Mouse (Mus musculus): Measurements from ENCODE around the gene Zbtb44. TPM values are rescaled to one million over a fixed set of nuclear protein-coding genes. Genes with fewer than 3 reads are reported as not detected.

Zbtb44 gene
- polyA plus RNA-seq, 1 experiment: 0.66 TPM

DNA sequence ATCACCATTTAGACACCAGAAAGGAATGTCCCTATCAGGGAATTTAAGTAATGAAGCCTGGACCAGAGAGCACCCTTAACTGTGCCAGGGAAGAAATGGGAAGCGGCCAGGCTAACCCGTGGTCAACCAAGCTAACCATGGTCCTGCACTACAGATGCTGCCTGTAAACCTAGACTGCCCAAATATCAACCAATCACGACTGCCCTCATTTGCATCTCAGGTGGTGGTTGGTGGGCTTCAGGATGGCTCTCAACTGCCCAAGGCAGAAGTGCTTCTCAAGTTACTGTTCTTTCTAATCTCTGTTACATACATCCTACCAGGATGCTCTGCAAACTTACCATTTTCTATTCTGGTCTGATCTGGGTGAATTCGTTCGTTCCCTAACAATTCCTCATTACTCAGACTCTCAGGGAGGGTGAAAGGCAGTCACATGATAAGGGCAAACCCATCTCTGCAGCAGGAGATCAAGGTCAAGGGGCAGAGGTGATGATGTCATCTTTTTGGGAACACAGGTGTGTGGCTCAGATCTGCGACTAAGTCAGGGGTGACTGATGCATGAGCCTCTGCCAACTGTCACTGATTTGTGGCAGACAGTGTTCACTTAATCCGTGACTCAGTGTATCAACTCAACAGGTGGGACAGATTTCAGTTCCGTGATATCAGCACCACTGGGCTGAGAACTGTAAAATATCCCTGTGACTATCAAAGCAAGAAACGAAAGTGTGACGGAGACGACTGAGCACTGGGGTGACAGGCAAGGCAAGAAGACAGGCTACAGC is 88.3 kb downstream of the Zbtb44 start:
- no peaks in the 10 kb centered on the region for H3K36me3 ChIP-seq (ENCODE audit: control insufficient read depth)
- H3K4me3 ChIP-seq (replicated peaks): no peak overlapping the region
- H3K4me1 ChIP-seq (ENCODE audit: control insufficient read depth): no peaks in the 10 kb centered on the region
- TF ChIP-seq GATA1 (IDR thresholded peaks at IDR 0.05; ENCODE audit: low read length): no peak
- TF ChIP-seq TAL1 (IDR thresholded peaks at IDR 0.05; ENCODE audit: low read length): no peak
- peaks cover 4% of the 10 kb centered on the region; the same call in 1 of the 2 replicates for H3K27me3 ChIP-seq (ENCODE audit: control insufficient read depth)
- no peaks in the 10 kb centered on the region for H3K9me3 ChIP-seq (ENCODE audit: control insufficient read depth, low read length)

DNA sequence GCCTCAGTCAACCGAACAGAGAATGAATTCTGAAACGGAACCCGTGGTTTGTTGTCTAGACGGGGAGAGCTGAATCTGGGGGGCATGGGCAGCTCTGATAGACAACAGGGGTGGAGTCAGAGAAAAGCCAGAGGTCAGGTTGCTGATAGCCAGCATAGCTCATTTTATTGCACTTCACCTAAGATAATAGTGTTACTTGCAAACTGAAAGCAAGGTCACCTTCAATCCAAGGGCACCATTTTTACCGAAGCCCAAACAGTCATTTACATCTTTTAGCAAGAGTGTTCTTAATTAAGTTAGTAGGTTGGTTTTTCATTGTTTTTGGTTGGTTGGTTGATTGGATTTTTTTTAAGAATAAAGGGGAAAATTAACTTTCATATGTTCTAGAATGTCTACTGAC is 89.0 kb downstream of the Zbtb44 start:
- Histone ChIP-seq H3K27me3 (ENCODE audit: control insufficient read depth) (peaks cover 4% of the 10 kb centered on the region; the same call in 1 of the 2 replicates), H3K36me3 (ENCODE audit: control insufficient read depth) (no peaks in the 10 kb centered on the region), H3K4me3 (replicated peaks) (no peak overlapping the region), H3K9me3 (ENCODE audit: control insufficient read depth, low read length) (no peaks in the 10 kb centered on the region), H3K4me1 (ENCODE audit: control insufficient read depth) (no peaks in the 10 kb centered on the region)
- TF ChIP-seq GATA1 (IDR thresholded peaks at IDR 0.05; ENCODE audit: low read length) (no peak), TAL1 (IDR thresholded peaks at IDR 0.05; ENCODE audit: low read length) (no peak)

DNA sequence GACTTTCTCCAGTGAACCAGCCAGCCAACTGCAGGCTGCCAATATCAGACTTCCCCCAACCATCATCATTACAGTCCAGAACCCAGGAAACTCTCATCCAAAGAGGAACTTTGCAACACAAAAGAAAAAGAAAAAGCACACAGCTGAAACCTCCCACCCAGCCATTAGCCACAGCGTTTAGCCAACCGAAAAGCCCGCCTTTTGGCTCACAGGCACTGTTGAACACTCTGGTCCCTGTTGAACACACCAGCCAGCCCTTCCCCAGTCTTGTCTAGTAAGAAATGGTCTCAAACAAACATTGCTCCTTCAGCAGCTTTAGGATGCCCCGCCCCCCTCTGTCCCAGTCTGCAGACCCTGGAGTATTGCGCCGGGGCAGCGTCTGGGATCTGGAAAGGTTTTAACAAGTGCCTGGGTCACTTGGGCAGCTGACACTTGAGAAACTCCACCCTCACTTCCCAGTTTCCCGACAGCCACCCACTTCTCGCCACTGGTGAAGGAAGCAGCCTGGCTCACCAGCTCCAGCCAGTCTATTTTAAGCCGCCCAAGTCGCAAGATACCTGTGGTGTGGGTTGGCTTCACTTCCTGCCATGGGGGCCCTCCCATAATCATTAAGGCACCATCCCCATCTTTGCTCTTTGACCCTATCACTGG is 89.6 kb downstream of the Zbtb44 start:
- Histone ChIP-seq H3K4me3 (replicated peaks) (no peak overlapping the region), H3K27me3 (ENCODE audit: control insufficient read depth) (peaks cover 4% of the 10 kb centered on the region; the same call in 1 of the 2 replicates), H3K9me3 (ENCODE audit: control insufficient read depth, low read length) (no peaks in the 10 kb centered on the region), H3K36me3 (ENCODE audit: control insufficient read depth) (no peaks in the 10 kb centered on the region), H3K4me1 (ENCODE audit: control insufficient read depth) (no peaks in the 10 kb centered on the region)
- TF ChIP-seq GATA1 (IDR thresholded peaks at IDR 0.05; ENCODE audit: low read length) (no peak), TAL1 (IDR thresholded peaks at IDR 0.05; ENCODE audit: low read length) (no peak)

DNA sequence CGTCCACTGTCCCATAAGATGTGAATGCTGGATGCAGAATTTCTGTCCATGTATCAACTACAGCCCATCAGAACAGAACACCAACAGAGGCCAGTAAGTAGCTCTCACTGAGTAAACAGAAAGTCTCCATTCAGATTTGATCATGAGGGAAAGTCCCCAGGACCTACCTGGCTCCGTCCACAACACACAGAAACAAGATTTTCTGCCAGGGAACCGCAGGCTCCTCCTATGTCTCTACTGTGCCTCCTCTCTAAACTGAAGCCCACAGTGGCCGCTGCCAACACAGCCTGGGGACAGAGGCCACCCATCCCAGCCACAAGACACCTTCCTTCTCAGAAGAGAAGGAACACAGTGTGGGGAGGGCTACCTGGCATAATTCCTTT is 90.1 kb downstream of the Zbtb44 start:
- H3K36me3 ChIP-seq (ENCODE audit: control insufficient read depth): no peaks in the 10 kb centered on the region
- no peaks in the 10 kb centered on the region for H3K9me3 ChIP-seq (ENCODE audit: control insufficient read depth, low read length)
- no peak for TF ChIP-seq TAL1 (IDR thresholded peaks at IDR 0.05; ENCODE audit: low read length)
- no peak for TF ChIP-seq GATA1 (IDR thresholded peaks at IDR 0.05; ENCODE audit: low read length)
- no peaks in the 10 kb centered on the region for H3K4me1 ChIP-seq (ENCODE audit: control insufficient read depth)
- no peak overlapping the region for H3K4me3 ChIP-seq (replicated peaks)
- peaks cover 4% of the 10 kb centered on the region; the same call in 1 of the 2 replicates for H3K27me3 ChIP-seq (ENCODE audit: control insufficient read depth)

DNA sequence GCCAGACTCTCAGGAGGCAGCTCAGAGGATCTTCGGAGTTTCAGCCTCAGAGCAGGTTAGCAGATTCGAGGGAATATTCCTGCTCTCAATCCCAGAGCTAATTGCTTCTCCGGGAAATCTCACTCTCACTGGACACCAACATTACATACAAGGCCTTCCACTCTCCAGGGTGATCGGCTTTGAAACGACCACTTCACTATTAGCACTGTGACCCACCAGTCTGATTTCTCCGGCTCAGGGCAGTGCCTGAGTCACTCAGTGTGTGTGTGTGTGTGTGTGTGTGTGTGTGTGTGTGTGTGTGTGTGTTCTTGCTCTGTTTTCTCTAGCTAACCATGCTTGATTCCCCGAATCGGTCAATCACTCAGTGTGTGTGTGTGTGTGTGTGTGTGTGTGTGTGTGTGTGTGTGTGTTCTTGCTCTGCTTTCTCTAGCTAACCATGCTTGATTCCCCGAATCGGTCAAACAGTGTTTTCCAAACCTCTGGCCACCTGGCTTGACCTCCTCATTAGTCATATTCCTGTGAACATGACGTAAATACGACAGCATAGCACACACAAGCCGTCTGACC is 92.1 kb downstream of the Zbtb44 start:
- H3K4me3 ChIP-seq (replicated peaks): no peak overlapping the region
- H3K4me1 ChIP-seq (ENCODE audit: control insufficient read depth): no peaks in the 10 kb centered on the region
- peaks cover 4% of the 10 kb centered on the region; the same call in 1 of the 2 replicates for H3K27me3 ChIP-seq (ENCODE audit: control insufficient read depth)
- H3K36me3 ChIP-seq (ENCODE audit: control insufficient read depth): no peaks in the 10 kb centered on the region
- H3K9me3 ChIP-seq (ENCODE audit: control insufficient read depth, low read length): no peaks in the 10 kb centered on the region
- no peak for TF ChIP-seq TAL1 (IDR thresholded peaks at IDR 0.05; ENCODE audit: low read length)
- no peak for TF ChIP-seq GATA1 (IDR thresholded peaks at IDR 0.05; ENCODE audit: low read length)

Other genes with a start within 250 kb of the Zbtb44 start
- not detected in 2 replicates for gene Adamts15, start 108.2 kb upstream of the Zbtb44 start, polyA plus RNA-seq (2012)
- gene Adamts8, start 88.1 kb upstream of the Zbtb44 start, polyA plus RNA-seq (2012): not detected in 2 replicates
- 0.01 and 0.07 TPM in 2 replicates for gene St14, start 101.2 kb downstream of the Zbtb44 start, polyA plus RNA-seq (2012)
- 2.6 and 3.5 TPM in 2 replicates for gene Aplp2, start 181.2 kb downstream of the Zbtb44 start, polyA plus RNA-seq (2012)
- gene Prdm10, start 249.9 kb downstream of the Zbtb44 start, polyA plus RNA-seq (2012): 0.16 and 0.29 TPM in 2 replicates